Mouse (Mus musculus) neural tube, embryonic 12.5 days (tissue): ENCODE results near the gene Ryr3. TPM values are rescaled to one million over a fixed set of nuclear protein-coding genes. Genes with fewer than 3 reads are reported as not detected.
A peak's percentile ranks its signal among the peaks of the same experiment; 100 is the strongest.

ENCODE experiments used
- ATAC-seq: fragments of 200-750 bp; cut with Nextera tagmentation; 2 replicates; pipeline ENCODE4 v1.8.0; 2017; ENCODE audit warnings: low read depth, mild to moderate bottlenecking, moderate TSS enrichment, moderate library complexity; ENCODE audit not compliant: low FRiP score
- H3K27ac ChIP-seq: fragments of 300-500 bp; sonication (generic); 2 replicates; pipeline ENCODE4 v1.5.1; 2016
- H3K27me3 ChIP-seq: fragments of 300-500 bp; sonication (generic); replicated peaks from 2 replicates; pipeline ENCODE4 v1.6.1; 2016; ENCODE audit warnings: mild to moderate bottlenecking
- H3K36me3 ChIP-seq: fragments of 300-500 bp; sonication (generic); 2 replicates; pipeline ENCODE4 v1.6.1; 2016; ENCODE audit warnings: mild to moderate bottlenecking
- H3K4me1 ChIP-seq: fragments of 300-500 bp; sonication (generic); 2 replicates; pipeline ENCODE4 v1.6.1; 2016
- H3K4me2 ChIP-seq: fragments of 300-500 bp; sonication (generic); replicated peaks from 2 replicates; pipeline ENCODE4 v1.6.1; 2016; ENCODE audit warnings: mild to moderate bottlenecking
- H3K4me3 ChIP-seq: fragments of 300-500 bp; sonication (generic); 2 replicates; pipeline ENCODE4 v1.5.1; 2016
- H3K9ac ChIP-seq: fragments of 300-500 bp; sonication (generic); 2 replicates; pipeline ENCODE4 v1.6.1; 2016; ENCODE audit warnings: mild to moderate bottlenecking
- H3K9me3 ChIP-seq: fragments of 300-500 bp; sonication (generic); 2 replicates; pipeline ENCODE4 v1.6.1; 2016; ENCODE audit warnings: mild to moderate bottlenecking
- WGBS: fragments of 180-500 bp; shearing (Covaris S2); methylation state at CpG from one replicate; pipeline ENCODE4 v1.1.7; 2016; 5-methylcytosine and 5-hydroxymethylcytosine counted together
- polyA plus RNA-seq: library from polyadenylated mRNA; unstranded; fragments of >200 nt; fragmentation: Nextera tagmentation; extraction: Ambion mirVana; gene quantifications from 2 replicates; pipeline ENCODE4 v1.2.1, GENCODE M21; 2016

Ryr3 gene
- polyA plus RNA-seq, 1 experiment from 2014 or later, result 0.95 TPM

DNA sequence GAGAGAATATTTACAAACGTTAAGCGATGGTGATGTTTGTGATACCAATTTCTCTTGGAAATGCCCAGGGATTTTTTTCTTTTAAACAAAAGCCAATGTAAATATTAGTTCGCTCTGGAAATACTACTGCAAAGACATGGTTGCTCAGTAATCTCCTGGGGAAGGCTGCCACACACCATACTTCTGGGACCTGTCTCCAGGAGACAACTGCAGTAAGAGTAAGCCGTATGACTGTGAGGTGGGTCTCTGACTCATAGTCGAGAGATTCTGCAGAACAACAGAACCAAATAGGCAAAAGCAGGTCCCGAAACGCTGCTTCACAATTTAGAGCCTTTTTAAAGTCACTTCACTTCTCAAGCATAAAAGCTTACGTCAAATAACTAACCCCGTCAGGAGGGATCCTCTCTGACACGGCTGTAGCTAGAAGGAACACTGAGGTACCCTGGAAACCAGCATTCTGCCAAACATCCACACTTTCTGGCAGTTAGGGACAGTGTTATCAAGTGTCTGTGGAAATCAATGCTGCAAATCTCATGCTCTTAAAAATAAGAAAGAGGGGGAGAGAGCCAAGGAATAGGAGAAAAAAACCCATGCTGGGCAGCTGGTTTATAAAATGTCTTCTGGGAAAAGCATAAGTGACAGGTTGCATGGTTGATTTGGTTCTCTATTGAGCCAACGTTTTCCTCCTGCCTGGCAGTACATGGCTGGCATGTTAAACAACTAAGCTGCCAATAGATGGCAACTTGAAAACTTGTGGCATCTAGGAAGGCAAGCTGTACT lies 207.7 kb downstream of the Ryr3 start:
- ATAC-seq, result no peak
- H3K4me1 ChIP-seq, result no peaks in the 10 kb centered on the region
- H3K9ac ChIP-seq, result no peak overlapping the region
- no peaks in the 10 kb centered on the region for H3K36me3 ChIP-seq
- 76% methylated on average over 11 of the region's 11 CpGs for WGBS
- H3K27me3 ChIP-seq, result no peaks in the 10 kb centered on the region
- no peak overlapping the region for H3K27ac ChIP-seq
- no peak overlapping the region for H3K4me3 ChIP-seq
- H3K9me3 ChIP-seq, result no peaks in the 10 kb centered on the region
- H3K4me2 ChIP-seq, result no peak overlapping the region

GRCm38 (mm10) chr2:112998498-112998897 lies 218.4 kb downstream of the Ryr3 start:
- Histone ChIP-seq H3K36me3 (no peaks in the 10 kb centered on the region), H3K9ac (no peak overlapping the region), H3K4me3 (no peak overlapping the region), H3K27me3 (no peaks in the 10 kb centered on the region), H3K9me3 (no peaks in the 10 kb centered on the region), H3K4me1 (no peaks in the 10 kb centered on the region), H3K27ac (no peak overlapping the region), H3K4me2 (no peak overlapping the region)
- WGBS, result 88% methylated on average over 3 of the region's 3 CpGs
- no peak for ATAC-seq

DNA sequence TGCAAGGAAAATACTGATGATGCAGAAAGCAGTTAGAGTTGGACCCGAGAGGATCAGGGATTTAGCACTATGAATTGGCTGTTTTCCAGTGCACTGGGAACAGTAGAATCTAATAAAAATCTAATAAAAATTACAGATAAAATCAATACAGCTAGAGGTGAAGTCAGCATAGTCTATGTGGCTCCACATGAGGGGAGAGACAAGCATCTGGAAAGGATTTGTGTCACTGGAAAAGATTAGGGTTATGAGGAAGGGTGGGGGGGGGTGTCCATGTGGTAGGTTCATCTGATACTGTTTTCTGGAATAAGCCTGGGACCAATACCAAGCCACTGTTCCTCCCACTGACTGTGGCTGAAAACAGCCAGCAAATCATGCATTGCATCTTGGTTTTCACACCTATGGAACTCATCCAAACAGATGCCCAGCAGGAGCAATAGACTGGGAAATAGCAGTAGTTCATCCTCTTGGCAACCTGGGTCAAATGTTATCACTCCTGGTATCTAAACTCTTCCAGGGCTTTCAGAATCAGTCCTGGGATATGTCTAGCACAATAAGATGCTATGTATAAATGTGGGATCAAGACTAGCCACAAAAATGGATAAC lies 233.9 kb downstream of the Ryr3 start:
- no peak overlapping the region for H3K4me2 ChIP-seq
- no peaks in the 10 kb centered on the region for H3K4me1 ChIP-seq
- no peaks in the 10 kb centered on the region for H3K36me3 ChIP-seq
- H3K27ac ChIP-seq, result no peak overlapping the region
- H3K4me3 ChIP-seq, result no peak overlapping the region
- H3K27me3 ChIP-seq, result no peaks in the 10 kb centered on the region
- H3K9me3 ChIP-seq, result no peaks in the 10 kb centered on the region
- WGBS, result 63% methylated on average over 1 of the region's 1 CpGs
- H3K9ac ChIP-seq, result no peak overlapping the region
- ATAC-seq, result no peak

GRCm38 (mm10) chr2:112966807-112967625 lies 249.9 kb downstream of the Ryr3 start:
- H3K4me1 ChIP-seq, result no peaks in the 10 kb centered on the region
- H3K4me2 ChIP-seq, result no peak overlapping the region
- 53% methylated on average over 14 of the region's 14 CpGs for WGBS
- H3K27ac ChIP-seq, result no peak overlapping the region
- no peaks in the 10 kb centered on the region for H3K9me3 ChIP-seq
- ATAC-seq, result peak; percentile 86
- H3K27me3 ChIP-seq, result no peaks in the 10 kb centered on the region
- H3K9ac ChIP-seq, result no peak overlapping the region
- no peaks in the 10 kb centered on the region for H3K36me3 ChIP-seq
- H3K4me3 ChIP-seq, result no peak overlapping the region

GRCm38 (mm10) chr2:112948931-112949330 lies 268.0 kb downstream of the Ryr3 start:
- Histone ChIP-seq H3K27ac (no peak overlapping the region), H3K9ac (no peak overlapping the region), H3K36me3 (no peaks in the 10 kb centered on the region), H3K9me3 (no peaks in the 10 kb centered on the region), H3K4me1 (no peaks in the 10 kb centered on the region), H3K4me3 (no peak overlapping the region), H3K4me2 (no peak overlapping the region), H3K27me3 (no peaks in the 10 kb centered on the region)
- no peak for ATAC-seq
- 96% methylated on average over 1 of the region's 1 CpGs for WGBS

DNA sequence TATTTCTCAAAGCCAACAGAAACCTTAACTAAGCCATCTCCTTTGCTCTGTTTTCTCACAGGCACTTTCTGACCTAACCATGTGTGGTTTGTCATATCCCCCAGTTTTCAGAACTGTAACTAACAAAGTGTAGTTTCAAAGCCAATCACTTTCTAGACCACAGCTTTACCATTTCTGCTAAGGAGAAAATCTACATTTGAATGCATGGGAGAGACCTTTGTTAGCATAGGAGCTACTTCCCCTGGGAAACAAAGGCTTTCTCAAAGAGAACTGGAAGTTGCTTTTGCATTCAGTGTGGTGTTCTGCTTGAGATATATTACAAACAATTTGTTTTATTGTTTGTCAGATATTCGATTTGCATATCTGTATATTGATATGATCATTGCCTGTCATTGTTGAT lies 285.1 kb downstream of the Ryr3 start:
- Histone ChIP-seq H3K9me3 (no peaks in the 10 kb centered on the region), H3K9ac (no peak overlapping the region), H3K27me3 (no peaks in the 10 kb centered on the region), H3K27ac (no peak overlapping the region), H3K4me3 (no peak overlapping the region), H3K4me2 (no peak overlapping the region), H3K36me3 (no peaks in the 10 kb centered on the region), H3K4me1 (no peaks in the 10 kb centered on the region)
- WGBS, result 58% methylated on average over 1 of the region's 1 CpGs
- ATAC-seq, result no peak

DNA sequence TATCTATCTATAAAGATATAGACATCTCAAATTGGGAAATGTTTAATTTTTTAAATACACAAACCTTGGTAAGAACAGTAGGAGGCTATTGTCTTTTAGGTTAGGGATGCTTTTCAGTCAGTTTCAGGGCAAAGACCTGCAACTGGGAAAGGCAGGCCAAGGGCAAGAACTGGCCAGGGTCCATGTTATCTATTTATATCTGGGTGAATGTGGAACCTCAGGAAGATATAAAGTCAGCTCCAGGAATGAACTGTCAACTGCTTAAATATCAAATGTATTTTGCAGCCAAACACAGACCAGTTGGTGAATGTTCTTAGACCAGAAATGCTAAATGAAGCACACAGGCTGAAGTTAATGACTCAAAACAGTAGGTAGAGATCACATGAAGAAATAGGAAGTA lies 303.1 kb downstream of the Ryr3 start:
- H3K9me3 ChIP-seq, result no peaks in the 10 kb centered on the region
- no peak for ATAC-seq
- no peak overlapping the region for H3K4me2 ChIP-seq
- no peaks in the 10 kb centered on the region for H3K36me3 ChIP-seq
- H3K27ac ChIP-seq, result no peak overlapping the region
- no peak overlapping the region for H3K9ac ChIP-seq
- H3K27me3 ChIP-seq, result no peaks in the 10 kb centered on the region
- H3K4me3 ChIP-seq, result no peak overlapping the region
- no peaks in the 10 kb centered on the region for H3K4me1 ChIP-seq

- Histone ChIP-seq H3K36me3 (no peaks in the 10 kb centered on the region), H3K9ac (no peak overlapping the region), H3K4me1 (no peaks in the 10 kb centered on the region), H3K27ac (no peak overlapping the region), H3K9me3 (no peaks in the 10 kb centered on the region), H3K4me2 (no peak overlapping the region), H3K4me3 (no peak overlapping the region), H3K27me3 (no peaks in the 10 kb centered on the region)
- no peak for ATAC-seq
Observed at GRCm38 (mm10) chr2:112912611-112913010, 304.3 kb downstream of the Ryr3 start.

DNA sequence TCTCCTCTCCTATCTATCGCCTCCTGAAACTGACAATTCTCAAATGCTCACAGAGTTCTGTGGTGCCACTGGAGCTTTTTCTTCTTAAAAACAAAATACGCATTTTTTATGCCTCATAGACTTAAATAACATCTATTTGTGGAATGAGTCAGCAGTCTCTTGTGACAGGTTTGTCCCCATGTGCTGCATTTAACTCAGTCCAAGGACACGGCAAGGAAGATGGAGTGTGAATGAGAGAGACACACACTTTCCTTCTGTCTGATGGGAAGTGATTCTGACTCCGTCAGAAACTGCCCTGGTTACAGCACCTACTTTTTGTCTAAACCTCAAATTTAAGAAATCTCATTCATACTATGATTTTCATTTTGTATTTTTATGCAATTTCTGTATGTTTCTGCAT lies 306.3 kb downstream of the Ryr3 start:
- no peak for ATAC-seq
- no peaks in the 10 kb centered on the region for H3K27me3 ChIP-seq
- H3K9ac ChIP-seq, result no peak overlapping the region
- no peaks in the 10 kb centered on the region for H3K4me1 ChIP-seq
- H3K4me3 ChIP-seq, result no peak overlapping the region
- WGBS, result 87% methylated on average over 4 of the region's 4 CpGs
- H3K4me2 ChIP-seq, result no peak overlapping the region
- no peak overlapping the region for H3K27ac ChIP-seq
- no peaks in the 10 kb centered on the region for H3K36me3 ChIP-seq
- no peaks in the 10 kb centered on the region for H3K9me3 ChIP-seq

DNA sequence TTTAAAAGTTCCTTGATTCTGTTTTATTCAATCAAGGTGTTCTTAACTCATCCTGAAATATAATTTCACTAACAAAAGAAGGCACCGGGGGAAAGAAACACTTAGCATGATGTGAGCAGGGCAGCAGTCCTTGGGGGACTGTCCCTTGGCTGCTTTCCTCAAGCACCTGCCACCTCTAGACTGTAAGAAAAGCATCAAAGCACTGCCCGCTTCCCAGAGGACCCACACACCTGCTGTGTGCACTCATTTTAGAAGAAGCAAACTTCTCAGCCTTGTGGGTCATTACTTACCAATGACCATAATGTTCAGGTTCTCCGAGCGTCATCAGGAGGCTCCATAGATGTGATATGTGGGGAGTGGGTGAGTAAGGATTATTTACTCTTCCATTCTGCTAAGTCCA lies 307.8 kb downstream of the Ryr3 start:
- WGBS, result 77% methylated on average over 4 of the region's 4 CpGs
- no peak for ATAC-seq

GRCm38 (mm10) chr2:112900747-112901146 lies 316.1 kb downstream of the Ryr3 start:
- Histone ChIP-seq H3K36me3 (no peaks in the 10 kb centered on the region), H3K4me2 (no peak overlapping the region), H3K4me3 (no peak overlapping the region), H3K9me3 (no peaks in the 10 kb centered on the region), H3K27me3 (no peaks in the 10 kb centered on the region), H3K27ac (no peak overlapping the region), H3K4me1 (no peaks in the 10 kb centered on the region), H3K9ac (no peak overlapping the region)
- ATAC-seq, result no peak
- 84% methylated on average over 5 of the region's 5 CpGs for WGBS

More for the DNA sequence above, 307.8 kb downstream of the Ryr3 start:
- H3K27ac ChIP-seq, result no peak overlapping the region
- no peak overlapping the region for H3K9ac ChIP-seq
- H3K9me3 ChIP-seq, result no peaks in the 10 kb centered on the region
- H3K4me3 ChIP-seq, result no peak overlapping the region
- H3K4me1 ChIP-seq, result no peaks in the 10 kb centered on the region
- no peaks in the 10 kb centered on the region for H3K27me3 ChIP-seq
- no peaks in the 10 kb centered on the region for H3K36me3 ChIP-seq
- no peak overlapping the region for H3K4me2 ChIP-seq

- 77% methylated on average over 4 of the region's 4 CpGs for WGBS
- ATAC-seq, result no peak
Observed at GRCm38 (mm10) chr2:112884456-112885114, 332.3 kb downstream of the Ryr3 start.

More at GRCm38 (mm10) chr2:112884456-112885114, 332.3 kb downstream of the Ryr3 start:
- H3K27me3 ChIP-seq, result no peaks in the 10 kb centered on the region
- no peak overlapping the region for H3K4me3 ChIP-seq
- H3K4me2 ChIP-seq, result no peak overlapping the region
- H3K9ac ChIP-seq, result no peak overlapping the region
- no peak overlapping the region for H3K27ac ChIP-seq
- H3K9me3 ChIP-seq, result no peaks in the 10 kb centered on the region
- H3K36me3 ChIP-seq, result no peaks in the 10 kb centered on the region
- no peaks in the 10 kb centered on the region for H3K4me1 ChIP-seq
